8 mouse cellular contexts compared by ENCODE assay signal in genomic region chr9:108052885-108053664, GRCm38 (mm10). TPM values are rescaled to one million over a fixed set of nuclear protein-coding genes. Genes with fewer than 3 reads are reported as not detected.
DNase-seq lines count a peak whose midpoint lies in the region; ATAC-seq and TF ChIP-seq lines count a peak whose summit lies in the region.

Gene Amigo3 (plus strand): TSS chr9:108053159.

- peaks cover 1% of the 10 kb centered on the region for H3K79me3 ChIP-seq in C2C12 (ENCODE audit: low read depth)

- peak within 1 kb of the TSS; percentile 40; the same call in 1 of the 2 replicates for H3K9ac ChIP-seq in heart, embryonic 11.5 days (ENCODE audit: low read depth, low read length)
- peak within 1 kb of the TSS; percentile 46 for H3K9ac ChIP-seq in kidney, embryonic 16.5 days (replicated peaks; ENCODE audit: low read length)
- H3K9ac ChIP-seq in liver, adult 2 months (ENCODE audit: low read depth, low read length), result no peak within 1 kb of the TSS

- no peak within 1 kb of the TSS for H3ac ChIP-seq in C2C12 (ENCODE audit: control insufficient read depth, insufficient read length, low read depth)
- no peak within 1 kb of the TSS for H3ac ChIP-seq in myocyte (ENCODE audit: control insufficient read depth, insufficient read length)

- H3K4me1 ChIP-seq in erythroblast, embryonic 14.5 days (ENCODE audit: control insufficient read depth), result peaks cover 61% of the 10 kb centered on the region
- peaks cover 19% of the 10 kb centered on the region for H3K4me1 ChIP-seq in heart, embryonic 11.5 days (ENCODE audit: control insufficient read depth, insufficient read depth, low read length)
- peaks cover 21% of the 10 kb centered on the region for H3K4me1 ChIP-seq in kidney, embryonic 16.5 days (ENCODE audit: insufficient read depth, low read length)
- H3K4me1 ChIP-seq in liver, adult 2 months (ENCODE audit: control insufficient read depth, insufficient read depth, low read length), result peaks cover 41% of the 10 kb centered on the region

- DNase-seq in brain, embryonic 14.5 days (ENCODE audit: low read depth), result peak; percentile 97
- DNase-seq in liver, adult 2 months (ENCODE audit: extremely low read depth, low read depth, low spot score), result peak; percentile 89
- DNase-seq in splenic B cell, adult 2 months (ENCODE audit: low read depth, low spot score), result peak; percentile 97

- peak within 1 kb of the TSS; percentile 63 for H3K4me2 ChIP-seq in heart, embryonic 11.5 days
- peak within 1 kb of the TSS; percentile 45 for H3K4me2 ChIP-seq in kidney, embryonic 16.5 days (replicated peaks; ENCODE audit: low read depth, low read length)
- no peak within 1 kb of the TSS for H3K4me2 ChIP-seq in myocyte (ENCODE audit: low read depth)

- 49% methylated on average over 20 of the region's 20 CpGs for WGBS in heart, embryonic 11.5 days (ENCODE audit: insufficient replicate concordance)
- 55% methylated on average over 20 of the region's 20 CpGs for WGBS in kidney, embryonic 16.5 days
- 55% methylated on average over 20 of the region's 20 CpGs for WGBS in liver, adult 2 months

- no peak for TF ChIP-seq POLR2A in brain, embryonic 14.5 days (IDR thresholded peaks at IDR 0.05; ENCODE audit: borderline replicate concordance, extremely low read depth, insufficient read depth, insufficient read length, poor library complexity, severe bottlenecking)
- TF ChIP-seq POLR2A in liver, adult 2 months (IDR thresholded peaks at IDR 0.05; ENCODE audit: extremely low read depth, insufficient read depth, low read length), result no peak
- TF ChIP-seq POLR2A in myocyte (IDR thresholded peaks at IDR 0.05; ENCODE audit: insufficient read length, low read depth), result peak; percentile 20

- no peaks in the 10 kb centered on the region for H3K9me3 ChIP-seq in erythroblast, embryonic 14.5 days (ENCODE audit: control insufficient read depth, low read length)
- no peaks in the 10 kb centered on the region for H3K9me3 ChIP-seq in heart, embryonic 11.5 days (replicated peaks; ENCODE audit: control insufficient read depth, low read length)
- H3K9me3 ChIP-seq in kidney, embryonic 16.5 days (ENCODE audit: low read length), result no peaks in the 10 kb centered on the region

- peak; percentile 63 for TF ChIP-seq CTCF in C2C12 (IDR thresholded peaks at IDR 0.05; ENCODE audit: control insufficient read depth, insufficient read depth, insufficient read length)
- TF ChIP-seq CTCF in brain, embryonic 14.5 days (IDR thresholded peaks at IDR 0.05; ENCODE audit: borderline replicate concordance, extremely low read depth, insufficient read depth, insufficient read length), result peak; percentile 94
- TF ChIP-seq CTCF in liver, adult 2 months (IDR thresholded peaks at IDR 0.05; ENCODE audit: low read depth, low read length), result peak; percentile 92

- no peak for ATAC-seq in heart, embryonic 11.5 days (replicated peaks; ENCODE audit: insufficient number of reproducible peaks, low FRiP score, low TSS enrichment)
- peak; percentile 55 for ATAC-seq in kidney, embryonic 16.5 days (ENCODE audit: low FRiP score, low TSS enrichment)

- peaks cover 13% of the 10 kb centered on the region for H3K36me3 ChIP-seq in C2C12 (ENCODE audit: control insufficient read depth, insufficient read depth)
- H3K36me3 ChIP-seq in erythroblast, embryonic 14.5 days (ENCODE audit: control insufficient read depth), result peaks cover 86% of the 10 kb centered on the region
- H3K36me3 ChIP-seq in heart, embryonic 11.5 days (ENCODE audit: control insufficient read depth, insufficient read depth, low read length), result peaks cover 23% of the 10 kb centered on the region
- H3K36me3 ChIP-seq in kidney, embryonic 16.5 days (ENCODE audit: insufficient read depth, low read length), result peaks cover 55% of the 10 kb centered on the region
- H3K36me3 ChIP-seq in liver, adult 2 months (ENCODE audit: control insufficient read depth, insufficient read depth, low read length), result peaks cover 3% of the 10 kb centered on the region; the same call in 1 of the 2 replicates
- H3K36me3 ChIP-seq in myocyte (ENCODE audit: control insufficient read depth, insufficient read depth), result peaks cover 6% of the 10 kb centered on the region
- peaks cover 8% of the 10 kb centered on the region for H3K36me3 ChIP-seq in splenic B cell, adult 2 months (ENCODE audit: control insufficient read depth, insufficient read depth, low read length, poor library complexity, severe bottlenecking)

- peaks cover 12% of the 10 kb centered on the region for H3K79me2 ChIP-seq in C2C12 (ENCODE audit: control insufficient read depth, insufficient read depth)
- peaks cover 4% of the 10 kb centered on the region; the same call in 1 of the 2 replicates for H3K79me2 ChIP-seq in liver, adult 2 months (ENCODE audit: control insufficient read depth, insufficient read depth, low read length)
- peaks cover 7% of the 10 kb centered on the region for H3K79me2 ChIP-seq in myocyte (ENCODE audit: control insufficient read depth, insufficient read depth)

- no peak within 1 kb of the TSS for H3K4me3 ChIP-seq in C2C12 (ENCODE audit: insufficient read depth, poor library complexity, severe bottlenecking)
- H3K4me3 ChIP-seq in erythroblast, embryonic 14.5 days (replicated peaks), result peak within 1 kb of the TSS; percentile 3
- peak within 1 kb of the TSS; percentile 24; the same call in 1 of the 2 replicates for H3K4me3 ChIP-seq in heart, embryonic 11.5 days (ENCODE audit: low read depth, low read length)
- peak within 1 kb of the TSS; percentile 17 for H3K4me3 ChIP-seq in kidney, embryonic 16.5 days (ENCODE audit: low read length)
- no peak within 1 kb of the TSS for H3K4me3 ChIP-seq in liver, adult 2 months (ENCODE audit: insufficient read depth, low read depth, low read length)
- H3K4me3 ChIP-seq in myocyte, result no peak within 1 kb of the TSS

- H3K27me3 ChIP-seq in C2C12 (ENCODE audit: control insufficient read depth, insufficient read depth, insufficient read length) (no peaks in the 10 kb centered on the region), myocyte (ENCODE audit: control insufficient read depth, insufficient read depth, insufficient read length) (no peaks in the 10 kb centered on the region)
- H3K27me3 ChIP-seq in erythroblast, embryonic 14.5 days (ENCODE audit: control insufficient read depth), result no peaks in the 10 kb centered on the region
- H3K27me3 ChIP-seq in heart, embryonic 11.5 days (ENCODE audit: control insufficient read depth, insufficient read depth, low read length), result no peaks in the 10 kb centered on the region
- H3K27me3 ChIP-seq in kidney, embryonic 16.5 days (ENCODE audit: insufficient read depth, low read length), result no peaks in the 10 kb centered on the region
- no peaks in the 10 kb centered on the region for H3K27me3 ChIP-seq in liver, adult 2 months (ENCODE audit: control insufficient read depth, insufficient read depth, low read length)
- no peaks in the 10 kb centered on the region for H3K27me3 ChIP-seq in splenic B cell, adult 2 months (ENCODE audit: control insufficient read depth, insufficient read depth, low read length, poor library complexity, severe bottlenecking)

- H3K27ac ChIP-seq in heart, embryonic 11.5 days (ENCODE audit: low read depth, low read length), result no peak within 1 kb of the TSS
- no peak within 1 kb of the TSS for H3K27ac ChIP-seq in kidney, embryonic 16.5 days (ENCODE audit: low read length)
- H3K27ac ChIP-seq in liver, adult 2 months (replicated peaks; ENCODE audit: insufficient read depth, low read depth, low read length), result no peak within 1 kb of the TSS

TF ChIP-seq in C2C12, 6 proteins besides CTCF, POLR2A, EP300 and RAD21:
- no peak for TF ChIP-seq MYOG (IDR thresholded peaks at IDR 0.05; ENCODE audit: control insufficient read depth, extremely low read depth, insufficient read length)
- TF ChIP-seq MYOD1 (IDR thresholded peaks at IDR 0.05; ENCODE audit: control insufficient read depth, insufficient read length, low read depth), result no peak
- no peak for TF ChIP-seq MAX (IDR thresholded peaks at IDR 0.05)
- no peak for TF ChIP-seq USF1 (IDR thresholded peaks at IDR 0.05; ENCODE audit: low read depth)
- TF ChIP-seq CEBPB (IDR thresholded peaks at IDR 0.05; ENCODE audit: low read depth), result no peak
- no peak for TF ChIP-seq FOSL1 (IDR thresholded peaks at IDR 0.05; ENCODE audit: insufficient read depth, low read length, poor library complexity, severe bottlenecking)

TF ChIP-seq in myocyte, 11 proteins besides CTCF, POLR2A, EP300 and RAD21:
- TF ChIP-seq USF1 (IDR thresholded peaks at IDR 0.05; ENCODE audit: low read depth), result no peak
- TF ChIP-seq POLR2AphosphoS2 (IDR thresholded peaks at IDR 0.05; ENCODE audit: insufficient read length, low read depth), result peak; percentile 73

RNA-seq across cellular contexts. Expression of gene Amigo3, which starts in this region (rescaled TPM):
- polyA plus RNA-seq in C2C12 (2012; fragmentation: generic; extraction: Trizol), result 1.9 TPM
- polyA plus RNA-seq in brain, embryonic 14.5 days (2012; rRNA removed), result 3.6 and 4.0 TPM in 2 replicates
- polyA plus RNA-seq in erythroblast, embryonic 14.5 days (2012), result 0.01 and 0.08 TPM in 2 replicates
- 1.1 and 1.9 TPM in 2 replicates for polyA plus RNA-seq in heart, embryonic 11.5 days (2014; fragmentation: Nextera tagmentation; extraction: Ambion mirVana)
- 2.9 and 3.3 TPM in 2 replicates for polyA plus RNA-seq in kidney, embryonic 16.5 days (2015; fragmentation: Nextera tagmentation; extraction: Ambion mirVana)
- 0.37 and 0.47 TPM in 2 replicates for total RNA-seq in liver, adult 2 months (2014; rRNA removed)
- 1.2 and 2.8 TPM in 2 replicates for polyA plus RNA-seq in liver, adult 2 months (2012; rRNA removed)
- 1.8 TPM for polyA plus RNA-seq in myocyte (2012; fragmentation: generic; extraction: Trizol)

Comparison
In these comparisons a context has a peak if more than half of its experiments do, and no peak if none do; other contexts are left out.
1. H3K4me3 ChIP-seq: peak in erythroblast, embryonic 14.5 days (single experiment), heart, embryonic 11.5 days (single experiment) and kidney, embryonic 16.5 days (single experiment); none in C2C12 (single experiment), liver, adult 2 months (single experiment) and myocyte (single experiment).
2. Peak in every context shown above with its lines, with median percentiles within 50 percentile points of each other: CTCF ChIP-seq and DNase-seq.